ENCODE assay signal across 8 mouse cellular contexts in the genomic region with DNA sequence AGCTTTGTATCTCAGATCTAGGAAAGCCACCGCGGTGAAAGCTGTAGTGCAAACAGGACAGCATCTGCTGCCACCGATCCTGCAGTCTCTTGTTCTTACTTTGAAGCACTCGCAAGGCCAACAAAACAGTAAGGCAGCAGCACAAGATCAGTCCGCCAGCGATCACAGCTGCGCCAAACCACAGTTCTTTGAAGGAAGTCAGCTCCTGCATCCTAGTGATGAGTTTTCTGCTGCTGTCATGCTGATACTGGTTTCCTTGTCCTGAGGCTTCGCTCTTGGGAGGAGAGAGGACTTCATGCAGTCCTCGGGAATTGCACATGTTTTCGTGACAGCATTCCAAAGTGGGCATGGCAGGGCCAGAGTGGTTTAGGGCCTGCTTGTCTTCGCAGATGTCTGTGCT. TPM values are rescaled to one million over a fixed set of nuclear protein-coding genes. Genes with fewer than 3 reads are reported as not detected.
A peak's percentile ranks its signal among the peaks of the same experiment; 100 is the strongest.
DNase-seq lines count a peak whose midpoint lies in the region; ATAC-seq and TF ChIP-seq lines count a peak whose summit lies in the region.

No protein-coding gene starts in this region.

- no peaks in the 10 kb centered on the region for H3K79me2 ChIP-seq in CH12.LX (replicated peaks; ENCODE audit: control insufficient read depth, extremely low read depth, insufficient read depth, poor library complexity, severe bottlenecking)

- WGBS in heart, embryonic 10.5 days = 26% methylated on average over 11 of the region's 11 CpGs
- 35% methylated on average over 11 of the region's 11 CpGs for WGBS in forebrain, embryonic 11.5 days
- 35% methylated on average over 11 of the region's 11 CpGs for WGBS in kidney, embryonic 16.5 days
- 26% methylated on average over 11 of the region's 11 CpGs for WGBS in midbrain, embryonic 14.5 days

- peak overlapping the region; percentile 56; the same call in 1 of the 2 replicates for H3K27ac ChIP-seq in heart, embryonic 10.5 days
- no peak overlapping the region for H3K27ac ChIP-seq in CH12.LX (ENCODE audit: insufficient read depth, low read depth)
- no peak overlapping the region for H3K27ac ChIP-seq in forebrain, embryonic 11.5 days (ENCODE audit: low read depth, low read length)
- H3K27ac ChIP-seq in kidney, embryonic 16.5 days (ENCODE audit: low read length) = no peak overlapping the region
- H3K27ac ChIP-seq in midbrain, embryonic 14.5 days (replicated peaks; ENCODE audit: low read depth, low read length) = no peak overlapping the region

- peaks cover 10% of the 10 kb centered on the region for H3K4me1 ChIP-seq in heart, embryonic 10.5 days
- H3K4me1 ChIP-seq in CH12.LX (ENCODE audit: control insufficient read depth in 1 of 2, insufficient read depth in 2 of 2) = peaks cover 5 to 8% of the 10 kb centered on the region in 2 experiments
- no peaks in the 10 kb centered on the region; the same call in 1 of the 2 replicates for H3K4me1 ChIP-seq in forebrain, embryonic 11.5 days (replicated peaks; ENCODE audit: control insufficient read depth, insufficient read depth, low read length)
- H3K4me1 ChIP-seq in kidney, embryonic 16.5 days (ENCODE audit: insufficient read depth, low read length) = peaks cover 5% of the 10 kb centered on the region
- 0 out of 2 replicates have a peak, but pooled peaks cover 7% of the 10 kb centered on the region for H3K4me1 ChIP-seq in midbrain, embryonic 14.5 days (ENCODE audit: control insufficient read depth, insufficient read depth, low read length)

- peak overlapping the region; percentile 68 for H3K4me3 ChIP-seq in heart, embryonic 10.5 days
- peak overlapping the region in 1 of 3 experiments; percentile 54 for H3K4me3 ChIP-seq in CH12.LX (replicated peaks in 1 of 3; ENCODE audit: low read depth in 2 of 3, low read length in 2 of 3, poor library complexity in 1 of 3)
- H3K4me3 ChIP-seq in forebrain, embryonic 11.5 days (ENCODE audit: low read depth, low read length) = peak overlapping the region; percentile 50
- H3K4me3 ChIP-seq in kidney, embryonic 16.5 days (ENCODE audit: low read length) = peak overlapping the region; percentile 58
- peak overlapping the region; percentile 49 for H3K4me3 ChIP-seq in midbrain, embryonic 14.5 days (replicated peaks; ENCODE audit: low read depth, low read length)

- no peak for TF ChIP-seq POLR2A in CH12.LX (IDR thresholded peaks at IDR 0.05; ENCODE audit: low read depth, low read length)

- no peak for DNase-seq in heart, embryonic 10.5 days (ENCODE audit: low spot score)
- DNase-seq in heart, adult 11 months = no peak
- no peak for DNase-seq in CH12.LX (ENCODE audit: extremely low read depth)
- peak; percentile 49 for DNase-seq in forebrain, embryonic 11.5 days (ENCODE audit: low spot score)
- DNase-seq in midbrain, embryonic 14.5 days = peak; percentile 21
- peak; percentile 4 for DNase-seq in yolk sac, embryonic 10.5 days (ENCODE audit: low spot score)
- no peak for DNase-seq in Muller cell, postnatal 12 days (ENCODE audit: inconsistent ontology term)

- H3K27me3 ChIP-seq in heart, embryonic 10.5 days (ENCODE audit: insufficient read depth, poor library complexity, severe bottlenecking) = no peaks in the 10 kb centered on the region
- no peaks in the 10 kb centered on the region for H3K27me3 ChIP-seq in CH12.LX (replicated peaks)
- H3K27me3 ChIP-seq in forebrain, embryonic 11.5 days (ENCODE audit: control insufficient read depth, insufficient read depth, low read length) = no peaks in the 10 kb centered on the region
- no peaks in the 10 kb centered on the region for H3K27me3 ChIP-seq in kidney, embryonic 16.5 days (ENCODE audit: insufficient read depth, low read length)
- no peaks in the 10 kb centered on the region for H3K27me3 ChIP-seq in midbrain, embryonic 14.5 days (ENCODE audit: control insufficient read depth, insufficient read depth, low read length)

- TF ChIP-seq CTCF in CH12.LX (conservative IDR thresholded peaks at IDR 0.05 in 1 of 2, IDR thresholded peaks at IDR 0.05 in 1 of 2; ENCODE audit: low read depth in 2 of 2, low read length in 2 of 2) = no peak

- no peak overlapping the region for H3K9ac ChIP-seq in CH12.LX (ENCODE audit: insufficient read depth, low read depth)
- H3K9ac ChIP-seq in forebrain, embryonic 11.5 days (ENCODE audit: low read length) = peak overlapping the region; percentile 52
- H3K9ac ChIP-seq in kidney, embryonic 16.5 days (replicated peaks; ENCODE audit: low read length) = peak overlapping the region; percentile 48
- peak overlapping the region; percentile 52 for H3K9ac ChIP-seq in midbrain, embryonic 14.5 days (replicated peaks; ENCODE audit: low read length)

- TF ChIP-seq RAD21 in CH12.LX (IDR thresholded peaks at IDR 0.05; ENCODE audit: low read depth, low read length) = no peak

- peak overlapping the region; percentile 68; the same call in 1 of the 2 replicates for H3K4me2 ChIP-seq in CH12.LX (ENCODE audit: insufficient read depth, low read depth, poor library complexity, severe bottlenecking)
- H3K4me2 ChIP-seq in forebrain, embryonic 11.5 days (ENCODE audit: low read depth, low read length, severe bottlenecking) = peak overlapping the region; percentile 85
- H3K4me2 ChIP-seq in kidney, embryonic 16.5 days (replicated peaks; ENCODE audit: low read depth, low read length) = peak overlapping the region; percentile 93
- H3K4me2 ChIP-seq in midbrain, embryonic 14.5 days (ENCODE audit: low read length) = peak overlapping the region; percentile 85

- no peaks in the 10 kb centered on the region for H3K36me3 ChIP-seq in heart, embryonic 10.5 days
- no peaks in the 10 kb centered on the region for H3K36me3 ChIP-seq in CH12.LX (replicated peaks in 1 of 2; ENCODE audit: control insufficient read depth in 1 of 2, insufficient read depth in 1 of 2, low read length in 1 of 2)
- H3K36me3 ChIP-seq in forebrain, embryonic 11.5 days (ENCODE audit: control insufficient read depth, insufficient read depth, low read length) = no peaks in the 10 kb centered on the region
- no peaks in the 10 kb centered on the region for H3K36me3 ChIP-seq in kidney, embryonic 16.5 days (ENCODE audit: insufficient read depth, low read length)
- no peaks in the 10 kb centered on the region for H3K36me3 ChIP-seq in midbrain, embryonic 14.5 days (ENCODE audit: control insufficient read depth, insufficient read depth, low read length)

- no peak for ATAC-seq in forebrain, embryonic 11.5 days (replicated peaks; ENCODE audit: low FRiP score)
- no peak; the same call in 1 of the 2 replicates for ATAC-seq in kidney, embryonic 16.5 days (ENCODE audit: low FRiP score, low TSS enrichment)
- no peak for ATAC-seq in midbrain, embryonic 14.5 days (ENCODE audit: low FRiP score, low TSS enrichment)

- no peaks in the 10 kb centered on the region for H3K9me3 ChIP-seq in heart, embryonic 10.5 days
- no peaks in the 10 kb centered on the region for H3K9me3 ChIP-seq in CH12.LX (replicated peaks; ENCODE audit: low read length)
- H3K9me3 ChIP-seq in forebrain, embryonic 11.5 days (ENCODE audit: control insufficient read depth, low read length) = no peaks in the 10 kb centered on the region
- H3K9me3 ChIP-seq in kidney, embryonic 16.5 days (ENCODE audit: low read length) = no peaks in the 10 kb centered on the region
- H3K9me3 ChIP-seq in midbrain, embryonic 14.5 days (ENCODE audit: control insufficient read depth, low read length) = no peaks in the 10 kb centered on the region

- no peak for TF ChIP-seq EP300 in CH12.LX (IDR thresholded peaks at IDR 0.05; ENCODE audit: low read length)

- dilution Hi-C loops in CH12.LX (cut with MboI; ENCODE audit: extremely low pct_ligation_motif_present, extremely low pct_unique_long_range_greater_than_20kb, low sequenced_read_pairs) = no loop called here

- in situ Hi-C loops in CH12.LX (cut with MboI; ENCODE audit: low pct_ligation_motif_present, low pct_unique_long_range_greater_than_20kb, low sequenced_read_pairs) = no loop called here

TF ChIP-seq in CH12.LX, 34 proteins besides CTCF, POLR2A, EP300 and RAD21:
- no peak for TF ChIP-seq TCF12 (IDR thresholded peaks at IDR 0.05; ENCODE audit: low read depth, low read length)
- no peak for TF ChIP-seq PAX5 (IDR thresholded peaks at IDR 0.05; ENCODE audit: low read length)
- no peak for TF ChIP-seq NELFE (IDR thresholded peaks at IDR 0.05; ENCODE audit: low read depth, low read length)
- TF ChIP-seq CHD1 (IDR thresholded peaks at IDR 0.05; ENCODE audit: low read depth, low read length) = no peak
- no peak for TF ChIP-seq GABPA (IDR thresholded peaks at IDR 0.05; ENCODE audit: insufficient replicate concordance, low read depth, low read length)
- no peak for TF ChIP-seq UBTF (IDR thresholded peaks at IDR 0.05; ENCODE audit: low read depth, low read length)
- TF ChIP-seq MXI1 (IDR thresholded peaks at IDR 0.05; ENCODE audit: low read depth, low read length) = no peak
- no peak for TF ChIP-seq MYC (IDR thresholded peaks at IDR 0.05; ENCODE audit: low read depth, low read length)
- no peak for TF ChIP-seq RCOR1 (conservative IDR thresholded peaks at IDR 0.05; ENCODE audit: low read depth, low read length)
- no peak for TF ChIP-seq ZNF384 (IDR thresholded peaks at IDR 0.05; ENCODE audit: low read depth, low read length)
- TF ChIP-seq ETS1 (conservative IDR thresholded peaks at IDR 0.05; ENCODE audit: low read depth, low read length) = no peak
- TF ChIP-seq MAZ (IDR thresholded peaks at IDR 0.05; ENCODE audit: low read depth, low read length) = no peak
- TF ChIP-seq MAFK (IDR thresholded peaks at IDR 0.05; ENCODE audit: insufficient replicate concordance, low read length) = no peak
- no peak for TF ChIP-seq MAX (IDR thresholded peaks at IDR 0.05; ENCODE audit: low read length)
- no peak for TF ChIP-seq IRF4 (IDR thresholded peaks at IDR 0.05; ENCODE audit: low read depth, low read length)

RNA-seq across cellular contexts. Expression of a gene that starts 17.8 kb away (rescaled TPM):
- polyA plus RNA-seq in heart, embryonic 10.5 days (2016; fragmentation: Nextera tagmentation; extraction: Ambion mirVana) = not detected in 2 replicates
- total RNA-seq in CH12.LX (2012; rRNA removed) = not detected in 2 replicates
- total RNA-seq in CH12.LX (2014; rRNA removed) = 0.05 TPM in 1 of 2 replicates, not detected in the other
- polyA plus RNA-seq in CH12.LX (2012; ENCODE audit: insufficient read length, low read depth) = 0.24 and 0.25 TPM in 2 replicates
- not detected in 2 replicates for polyA plus RNA-seq in forebrain, embryonic 11.5 days (2014; fragmentation: Nextera tagmentation; extraction: Ambion mirVana)
- polyA plus RNA-seq in kidney, embryonic 16.5 days (2015; fragmentation: Nextera tagmentation; extraction: Ambion mirVana) = 0.07 and 0.08 TPM in 2 replicates
- polyA plus RNA-seq in midbrain, embryonic 14.5 days (2014; fragmentation: Nextera tagmentation; extraction: Ambion mirVana) = not detected in 2 replicates

RNA-seq across cellular contexts. Expression of a gene that starts 40.6 kb away (rescaled TPM):
- polyA plus RNA-seq in heart, embryonic 10.5 days (2016; fragmentation: Nextera tagmentation; extraction: Ambion mirVana) = 0.10 and 0.26 TPM in 2 replicates
- total RNA-seq in CH12.LX (2012; rRNA removed) (15.9 and 16.3 TPM in 2 replicates), CH12.LX (2014; rRNA removed) (30.3 and 32.0 TPM in 2 replicates)
- 28.3 and 31.4 TPM in 2 replicates for polyA plus RNA-seq in CH12.LX (2012; ENCODE audit: insufficient read length, low read depth)
- polyA plus RNA-seq in forebrain, embryonic 11.5 days (2014; fragmentation: Nextera tagmentation; extraction: Ambion mirVana) = not detected in 2 replicates
- 0.60 TPM in 2 replicates for polyA plus RNA-seq in kidney, embryonic 16.5 days (2015; fragmentation: Nextera tagmentation; extraction: Ambion mirVana)
- not detected in 2 replicates for polyA plus RNA-seq in midbrain, embryonic 14.5 days (2014; fragmentation: Nextera tagmentation; extraction: Ambion mirVana)

Comparison
In these comparisons a context has a peak if more than half of its experiments do, and no peak if none do; other contexts are left out.
1. DNase-seq: peak in forebrain, embryonic 11.5 days (single experiment), midbrain, embryonic 14.5 days (single experiment) and yolk sac, embryonic 10.5 days (single experiment); none in heart, embryonic 10.5 days (single experiment), heart, adult 11 months (single experiment), CH12.LX (single experiment) and Muller cell, postnatal 12 days (single experiment).
2. RNA of a gene that starts 40.6 kb away (polyA plus RNA-seq): 28.3 to 31.4 TPM in CH12.LX; 0.60 TPM in kidney, embryonic 16.5 days, 0.10 to 0.26 TPM in heart, embryonic 10.5 days, not detected in midbrain, embryonic 14.5 days and not detected in forebrain, embryonic 11.5 days; every median in the first group is over 10 times any median in the second.
3. Peak in every context shown above with its lines, with median percentiles within 50 percentile points of each other: H3K4me2 ChIP-seq.